Mouse (Mus musculus) heart, postnatal 14 days (tissue): Measurements from ENCODE around the gene Myrfl. TPM values are rescaled to one million over a fixed set of nuclear protein-coding genes. Genes with fewer than 3 reads are reported as not detected.

ENCODE experiments used
- DNase-seq, 2 experiments: peaks; one replicate each; pipeline ENCODE4 v3.0.0; 2021 to 2022
- intact Hi-C: fragments of 180-260 bp; cut with DNase I; formaldehyde crosslinking; loops from one replicate; pipeline ENCODE4 v1.15.1; 2025
- total RNA-seq, 2 experiments: library from RNA; stranded (reverse); gene quantifications; 2 replicates each; pipeline ENCODE4 v1.2.3; 2021

The Myrfl gene
- total RNA-seq, 2 experiments from 2014 or later: 0.72 to 0.76 TPM

DNA sequence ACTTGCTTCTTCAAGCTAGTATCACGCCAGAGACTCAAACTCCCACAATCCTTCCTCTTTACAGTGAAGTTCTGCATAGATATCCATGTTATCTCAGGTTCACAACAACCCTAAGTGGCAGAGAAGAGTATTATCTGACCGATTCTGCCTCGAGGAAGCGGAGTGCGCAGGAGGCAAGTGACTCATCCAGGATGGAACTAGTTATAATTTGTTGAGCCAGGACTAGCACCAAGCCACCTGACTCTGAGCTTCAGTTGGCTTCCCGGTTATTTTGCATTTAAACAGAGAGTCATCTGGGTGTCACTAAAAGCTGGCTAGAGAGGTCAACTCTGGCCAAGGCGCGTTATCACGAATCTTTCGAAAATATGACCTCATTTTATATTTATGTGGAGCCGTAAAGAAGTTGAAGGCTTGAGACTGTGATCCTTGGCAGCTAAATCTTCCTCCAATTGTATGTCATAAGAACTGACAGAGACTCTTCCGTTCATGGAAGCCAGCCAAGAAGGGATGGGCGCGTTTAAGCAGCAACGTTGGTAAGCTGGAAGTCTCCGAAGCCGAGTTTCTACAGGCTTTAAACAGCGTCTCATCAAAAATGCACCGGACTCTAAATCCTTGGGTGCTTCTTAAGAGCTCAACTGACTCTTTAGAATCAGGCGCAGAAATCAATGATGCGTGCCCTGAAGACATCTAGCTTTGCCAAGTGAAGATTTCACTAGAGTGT, 125.3 kb downstream of the Myrfl start:
- intact Hi-C loops: no loop called here
- peak; percentile 65 to 74 for DNase-seq

DNA sequence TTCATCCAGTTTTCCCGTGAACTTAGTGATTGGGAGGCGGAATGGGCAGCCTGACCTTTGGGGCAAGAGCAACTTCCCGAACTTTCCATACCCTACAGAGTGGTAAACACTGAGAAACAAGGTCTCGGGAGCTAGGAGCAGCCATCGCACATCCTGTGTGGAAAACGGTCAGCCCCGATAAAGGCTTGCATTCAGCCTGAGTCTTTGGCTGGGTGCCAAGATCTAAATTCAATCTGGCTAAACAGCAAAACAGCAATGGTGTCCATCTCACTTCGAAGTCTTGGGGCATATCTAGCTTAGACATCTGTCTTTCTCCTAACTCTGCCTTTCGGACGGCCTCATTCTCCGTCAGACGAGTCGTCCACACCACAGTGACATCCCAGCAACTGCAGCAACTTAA, 128.1 kb downstream of the Myrfl start:
- intact Hi-C loops: no loop called here
- peak; percentile 36 to 49 for DNase-seq

DNA sequence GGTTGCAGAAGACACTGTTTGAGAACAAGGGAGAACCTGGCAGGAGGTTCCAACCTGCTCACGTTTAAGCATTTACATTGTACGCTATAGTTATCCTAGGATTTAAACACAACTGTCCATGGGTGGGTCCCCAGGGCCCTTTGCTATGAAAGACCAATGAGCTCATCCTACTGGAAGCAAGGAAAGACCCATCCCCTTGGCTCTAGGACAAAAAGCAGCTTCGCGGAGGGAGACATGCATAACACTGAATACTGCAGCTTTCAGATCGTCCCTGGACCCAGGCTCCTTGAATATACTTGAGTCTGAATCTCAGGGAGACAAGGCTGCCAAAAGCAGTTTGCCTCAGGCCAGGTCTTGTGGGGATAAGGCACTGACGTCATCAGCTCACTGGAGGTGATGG, 130.2 kb downstream of the Myrfl start:
- DNase-seq: no peak
- intact Hi-C loops: no loop called here

DNA sequence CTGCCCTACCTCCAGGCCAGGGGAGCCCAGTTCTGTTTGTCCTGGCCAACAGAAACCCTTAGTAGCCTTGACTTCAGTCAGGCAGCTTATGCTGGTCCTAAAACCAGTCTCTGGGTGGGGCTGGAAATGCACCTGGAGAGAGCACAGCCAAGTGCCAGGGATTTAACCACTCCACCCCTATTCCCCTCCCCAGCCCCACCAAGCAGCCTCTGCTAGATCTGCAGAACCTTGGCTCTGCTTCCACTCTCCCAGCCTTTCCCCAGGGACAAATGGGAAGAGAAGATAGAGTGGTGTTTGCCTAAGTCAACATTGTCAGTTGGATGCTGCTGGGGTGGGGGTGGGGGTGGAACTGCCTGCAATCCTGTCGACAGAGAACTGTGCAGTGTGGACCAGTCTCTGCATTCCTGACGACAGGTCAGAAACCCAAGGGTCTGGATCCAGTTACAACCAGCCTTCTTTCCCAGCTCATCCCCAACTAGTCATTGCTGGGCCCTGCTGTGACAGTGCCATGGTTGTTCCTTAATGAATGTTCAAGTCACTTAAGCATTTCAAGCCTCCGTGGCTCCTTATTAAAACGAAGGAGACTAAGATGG, 135.1 kb downstream of the Myrfl start:
- intact Hi-C loops: no loop called here
- no peak for DNase-seq

DNA sequence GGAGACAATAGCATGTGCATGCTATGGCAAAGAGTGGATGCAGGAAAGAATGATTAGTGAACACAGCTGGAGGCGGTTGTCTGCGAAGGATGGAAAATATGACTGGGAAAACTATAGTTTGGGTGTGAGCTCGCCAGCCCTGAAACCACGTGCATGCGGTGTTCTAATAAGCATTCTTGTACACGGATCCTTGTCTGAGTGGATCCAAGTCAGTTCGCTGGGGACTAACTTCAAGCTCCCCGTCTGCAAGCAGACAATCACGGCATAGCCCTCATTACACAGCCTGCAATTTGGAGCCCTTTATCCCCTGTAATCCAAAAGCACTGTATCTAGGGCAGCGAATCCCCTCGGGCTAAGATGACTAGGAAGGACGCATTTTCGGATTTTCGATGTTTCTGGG, 136.2 kb downstream of the Myrfl start:
- intact Hi-C loops: no loop called here
- no peak for DNase-seq

DNA sequence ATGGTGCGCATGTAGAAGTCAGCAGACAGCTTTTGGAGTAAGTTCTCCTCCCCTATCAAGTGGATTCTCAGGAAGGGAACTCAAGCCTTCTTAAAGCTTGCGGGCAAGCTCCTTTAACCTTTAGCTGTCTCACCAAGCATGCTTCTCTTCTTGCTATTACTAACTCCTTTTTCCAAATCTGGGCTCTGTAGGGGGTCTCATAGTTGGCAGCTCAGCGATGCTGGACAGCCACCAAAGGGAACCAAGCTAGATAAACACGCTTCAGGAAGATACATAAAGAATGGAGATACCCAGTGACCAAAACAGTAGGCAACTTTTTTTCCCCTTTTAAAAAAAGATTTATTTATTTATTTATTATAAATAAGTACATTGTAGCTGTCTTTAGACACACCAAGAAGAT, 136.9 kb downstream of the Myrfl start:
- intact Hi-C loops: no loop called here
- DNase-seq: no peak

DNA sequence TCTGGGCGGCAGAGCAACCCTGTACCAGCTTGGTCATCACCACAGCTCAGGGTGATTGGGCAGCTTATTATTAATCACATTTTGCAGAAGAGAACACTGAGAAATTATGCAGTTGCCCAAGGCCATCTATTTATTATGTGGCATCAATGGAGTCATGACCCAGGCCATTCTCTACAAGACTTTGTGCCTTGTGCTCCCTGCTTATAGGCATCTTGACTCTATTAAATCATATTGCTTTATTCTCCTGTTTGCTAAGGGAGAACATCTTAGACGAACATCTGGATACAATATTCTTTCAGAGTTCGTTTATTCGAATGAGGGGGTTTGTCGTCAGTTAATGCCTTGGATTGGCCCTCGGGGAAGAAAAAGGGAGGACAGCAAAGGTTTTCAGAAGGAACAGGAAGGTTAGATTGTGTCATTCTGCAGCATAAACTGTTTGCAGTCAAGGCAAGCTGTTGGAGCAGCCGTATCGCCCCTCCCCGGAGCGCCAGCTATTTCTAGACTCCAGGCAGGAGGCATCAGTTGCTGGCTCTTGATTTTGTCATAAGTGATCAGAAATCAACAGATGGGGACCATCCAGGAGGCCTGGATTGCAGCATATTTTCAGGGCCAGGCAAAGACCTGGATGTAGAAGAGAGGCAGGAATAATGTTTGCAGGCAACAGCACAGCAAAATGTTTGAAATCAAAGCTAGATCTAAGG, 140.7 kb downstream of the Myrfl start:
- no peak for DNase-seq
- intact Hi-C loops: no loop called here

DNA sequence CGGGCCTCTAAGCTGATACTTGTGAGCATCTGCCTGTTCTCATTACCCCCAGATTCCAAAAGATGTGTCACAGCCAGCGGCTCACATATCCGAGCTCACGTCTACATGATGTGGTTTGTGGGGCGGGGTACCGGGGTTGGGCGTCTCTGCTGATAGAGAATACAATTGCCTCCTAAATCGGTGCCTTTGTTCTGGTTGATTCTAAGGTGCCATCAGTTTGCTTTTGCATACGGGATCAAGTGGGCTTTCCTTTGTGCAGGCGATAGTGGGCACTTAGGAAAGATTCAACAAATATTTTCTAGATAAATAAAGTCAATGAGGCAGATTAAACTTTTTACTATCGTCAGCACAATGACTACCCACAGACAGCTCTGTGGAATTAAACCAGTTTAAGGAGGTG, 141.8 kb downstream of the Myrfl start:
- intact Hi-C loops: loop anchor here (5.0 kb wide), 1 partner anchor 82 kb away; no protein-coding TSS in a partner anchor
- DNase-seq: no peak

DNA sequence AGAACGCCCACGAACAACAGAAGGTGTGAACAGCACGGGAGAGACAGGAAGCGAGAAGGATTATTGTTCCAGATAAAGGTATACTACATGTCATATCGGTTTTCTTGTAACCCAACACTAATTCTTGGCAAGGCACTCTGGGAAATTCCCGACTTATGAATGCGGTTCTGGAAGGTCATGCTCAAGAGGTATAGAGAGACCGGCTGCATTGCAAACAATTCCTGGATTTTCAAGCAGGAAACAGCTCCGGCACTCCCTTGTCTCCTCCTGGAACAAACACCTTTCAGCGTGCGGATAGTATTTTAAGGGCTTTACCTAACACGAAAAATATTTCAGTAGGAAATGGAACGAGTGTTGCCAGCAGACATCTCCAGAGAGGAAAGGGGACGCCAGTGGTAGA, 145.8 kb downstream of the Myrfl start:
- intact Hi-C loops: loop anchor here (1.0 to 5.0 kb wide), 3 partner anchors 24 to 86 kb away; no protein-coding TSS in a partner anchor

DNA sequence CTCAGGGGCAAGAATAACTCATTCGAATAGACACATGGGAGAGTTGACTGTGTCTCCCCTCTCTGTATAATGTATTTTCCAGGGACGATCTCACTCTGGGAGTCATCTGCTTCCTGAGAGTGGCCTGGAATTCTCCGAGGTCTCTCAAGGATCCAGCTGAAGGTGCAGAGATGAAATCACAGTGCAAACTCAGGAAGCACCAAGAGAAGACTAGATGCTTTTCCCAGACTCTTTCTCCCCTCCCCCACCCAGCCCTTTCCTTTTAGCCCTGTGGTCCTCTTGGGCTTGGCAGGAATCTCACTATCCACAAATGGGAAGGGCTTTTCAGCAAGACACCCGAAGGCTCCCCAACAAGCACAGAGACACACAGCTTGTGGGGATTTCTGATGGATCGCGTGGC, 146.7 kb downstream of the Myrfl start:
- intact Hi-C loops: loop anchor here (2.0 to 5.0 kb wide), 2 partner anchors 37 to 87 kb away; no protein-coding TSS in a partner anchor
- peak in 1 of 2 experiments; percentile 26 for DNase-seq

More for the DNA sequence above, 145.8 kb downstream of the Myrfl start:
- DNase-seq: peak in 1 of 2 experiments; percentile 40

DNA sequence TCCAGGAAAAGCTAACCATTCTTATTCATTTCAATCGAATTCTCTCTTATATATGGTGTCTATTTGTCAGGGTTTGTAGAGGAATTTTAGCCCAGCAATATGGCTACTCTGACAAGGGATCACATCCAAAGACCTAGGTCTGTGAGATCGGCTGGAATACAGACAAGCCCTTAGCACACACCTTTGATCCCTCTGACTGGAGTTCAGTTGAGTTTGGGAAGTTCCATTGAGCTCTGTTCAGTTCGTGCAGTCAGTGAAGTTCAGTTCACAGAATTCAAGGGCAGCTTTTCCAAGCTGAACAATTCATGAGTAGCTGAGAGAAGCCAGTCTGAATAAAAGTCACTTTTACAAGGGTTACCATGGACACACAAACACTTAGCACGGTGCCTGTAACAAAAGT, 148.0 kb downstream of the Myrfl start:
- DNase-seq: no peak
- intact Hi-C loops: no loop called here

DNA sequence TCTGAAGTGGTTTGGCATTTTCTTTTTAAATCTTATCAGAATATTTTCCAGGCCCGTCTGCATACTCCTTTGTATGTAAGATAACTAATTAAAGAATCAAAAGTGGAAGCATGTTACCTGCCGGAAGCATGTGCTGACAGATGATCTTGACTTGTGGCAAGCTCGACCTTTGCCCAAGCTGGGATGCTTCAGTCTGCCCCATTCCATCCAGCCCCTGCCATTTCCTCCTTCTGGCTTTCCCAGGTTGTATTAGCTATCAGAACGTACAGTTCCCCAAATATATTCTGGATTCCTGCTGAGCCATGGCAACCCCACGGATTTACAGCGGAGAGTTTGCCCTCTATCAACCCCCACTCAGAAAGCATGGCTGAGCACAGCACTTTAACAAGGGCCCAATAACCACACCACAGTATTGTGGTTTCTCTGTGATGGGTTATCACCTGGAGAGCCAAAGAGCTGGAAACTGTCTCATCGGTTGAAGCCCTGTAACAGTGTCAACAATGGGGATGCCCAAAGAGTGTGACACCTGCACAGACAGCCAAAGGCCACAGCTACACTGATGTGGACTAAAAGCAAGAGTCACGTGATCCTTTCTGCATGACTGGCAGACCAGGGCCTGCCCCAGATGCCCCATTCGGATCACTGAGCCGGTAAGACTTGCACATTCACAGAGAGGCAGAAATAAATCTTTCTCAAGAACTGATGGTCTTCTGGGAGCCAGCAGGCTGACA, 150.3 kb downstream of the Myrfl start:
- DNase-seq: no peak
- intact Hi-C loops: no loop called here

DNA sequence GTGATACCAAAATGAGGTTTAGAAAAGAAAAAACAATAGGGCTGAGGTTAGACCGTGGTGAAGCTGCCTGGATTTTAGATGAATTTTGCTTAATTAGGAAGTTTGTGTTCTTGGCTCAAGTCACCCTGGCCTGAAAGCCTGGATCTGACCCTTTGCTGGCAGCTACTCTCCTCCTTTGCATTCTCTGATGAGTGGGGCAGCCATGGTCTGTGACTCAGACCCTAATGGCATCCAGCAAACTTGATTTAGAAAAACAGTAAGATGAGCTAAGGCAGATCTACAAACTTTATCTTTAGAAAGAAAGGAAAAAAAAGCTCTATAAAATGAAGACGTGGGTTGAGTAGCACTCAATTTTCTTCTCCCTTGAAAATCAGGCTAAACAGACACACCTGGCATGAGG, 154.0 kb downstream of the Myrfl start:
- intact Hi-C loops: no loop called here
- no peak for DNase-seq

DNA sequence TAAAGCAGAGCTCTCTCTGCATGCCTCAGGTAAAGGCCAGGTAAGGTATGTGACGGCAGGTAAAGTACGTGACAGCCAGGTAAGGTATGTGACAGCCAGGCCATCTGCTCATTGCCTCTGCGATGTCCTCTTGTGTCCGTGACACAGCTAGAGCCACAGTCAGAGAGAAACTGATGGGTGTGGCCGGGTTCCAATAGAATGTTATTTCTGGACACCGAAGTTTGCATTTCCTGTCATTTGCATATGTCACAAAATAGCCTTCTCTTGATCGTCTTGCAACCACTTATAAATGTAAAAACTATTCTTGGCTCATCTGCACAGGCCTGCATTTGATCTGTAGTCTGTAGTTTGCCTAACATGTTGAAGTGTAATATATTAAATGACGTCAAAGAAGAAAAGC, 154.5 kb downstream of the Myrfl start:
- no peak for DNase-seq
- intact Hi-C loops: no loop called here

DNA sequence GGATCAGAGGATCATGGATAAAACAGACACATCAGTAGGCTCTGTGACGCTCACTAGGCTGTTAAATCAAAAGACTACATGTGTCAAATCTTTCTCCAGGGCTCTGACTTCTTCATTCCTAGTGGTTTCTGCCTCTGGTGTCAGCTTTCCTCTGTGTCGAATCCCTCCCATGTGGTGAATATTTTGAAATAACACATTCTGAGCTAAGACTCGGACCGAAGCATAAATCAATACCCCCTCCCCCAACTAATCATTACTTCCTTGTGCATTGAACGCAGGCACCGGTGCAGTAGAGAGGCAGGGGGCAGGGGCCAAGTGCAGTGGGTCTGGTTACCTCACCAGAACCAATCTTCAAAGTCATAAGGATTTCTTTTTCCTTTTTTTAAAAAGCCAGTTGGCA, 155.4 kb downstream of the Myrfl start:
- no peak for DNase-seq
- intact Hi-C loops: no loop called here

DNA sequence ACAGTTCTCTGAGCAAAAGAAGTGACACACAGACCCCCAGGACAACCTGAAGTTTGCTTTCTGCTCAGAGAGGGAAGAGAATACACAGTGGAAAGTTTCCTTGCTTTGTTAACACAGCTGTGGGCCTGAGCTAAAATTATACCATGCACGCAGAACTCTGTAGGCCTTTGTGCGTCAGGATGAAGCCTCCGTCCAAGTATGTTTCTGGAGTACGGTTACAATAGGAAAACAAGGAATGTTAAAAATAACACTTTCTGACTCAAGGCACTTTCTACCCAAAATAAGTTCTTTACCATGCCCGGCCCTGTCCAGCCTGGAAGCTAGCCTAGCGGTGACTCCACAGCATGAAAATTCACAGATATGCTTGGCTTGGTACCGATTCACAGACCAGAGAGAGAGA, 156.6 kb downstream of the Myrfl start:
- intact Hi-C loops: no loop called here
- no peak for DNase-seq

DNA sequence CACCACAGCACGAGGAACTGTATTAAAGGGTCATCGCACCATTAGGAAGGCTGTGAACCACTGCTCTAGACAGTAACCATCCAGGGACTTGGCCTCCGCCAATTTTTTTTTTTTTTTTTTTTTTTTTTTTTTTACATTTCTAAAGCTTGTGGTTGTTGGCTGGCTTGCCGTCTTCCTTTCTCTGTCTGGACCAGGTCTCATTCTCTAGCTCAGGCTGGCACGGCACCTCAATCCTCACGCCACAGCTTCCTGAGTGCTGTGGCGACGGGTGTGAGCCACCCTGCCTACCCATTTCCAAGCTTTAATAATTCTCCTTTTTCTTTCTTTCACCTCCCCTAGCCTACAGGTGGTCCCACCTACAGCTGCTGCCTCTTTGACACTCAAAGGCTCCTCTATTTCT, 158.2 kb downstream of the Myrfl start:
- no peak for DNase-seq
- intact Hi-C loops: no loop called here

DNA sequence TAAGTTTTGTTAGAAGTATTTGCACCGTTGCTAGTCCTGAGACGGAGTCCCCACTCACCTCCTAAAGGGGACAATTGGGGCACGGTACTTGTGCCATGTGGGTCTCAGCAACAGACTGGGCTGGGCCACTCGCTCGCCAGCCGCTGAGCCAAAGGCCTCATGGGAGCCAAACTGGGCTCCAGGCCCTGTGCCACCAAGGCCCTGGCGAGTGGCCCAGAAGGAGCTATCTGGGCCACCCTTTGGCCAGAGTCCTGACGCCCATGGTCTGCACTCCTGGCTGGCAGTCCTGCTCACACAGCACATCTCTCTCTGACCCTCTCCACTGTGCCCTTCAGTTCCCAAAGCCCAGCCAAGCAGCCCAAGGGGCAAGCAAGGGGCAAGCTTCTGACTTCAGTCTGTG, 161.1 kb downstream of the Myrfl start:
- peak; percentile 60 to 73 for DNase-seq
- intact Hi-C loops: no loop called here

DNA sequence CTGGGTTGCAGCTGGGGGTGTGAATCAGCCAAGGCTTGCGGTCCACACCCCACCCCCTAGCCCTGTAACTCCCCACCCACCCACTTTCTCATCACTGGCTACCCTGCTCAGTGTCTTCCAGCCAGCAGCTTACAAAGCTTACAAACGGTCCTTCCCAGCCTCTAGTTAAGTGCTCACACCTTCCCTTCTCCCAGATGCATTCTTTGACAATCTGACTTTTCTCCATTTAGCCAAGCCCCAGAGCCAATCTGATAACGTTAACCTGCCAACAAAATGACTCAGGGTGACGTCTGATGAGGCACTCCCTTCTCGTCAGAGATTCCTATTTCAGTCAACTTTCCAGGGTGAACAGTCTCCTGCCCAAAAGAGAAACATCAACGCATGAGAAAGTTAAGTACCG, 163.1 kb downstream of the Myrfl start:
- DNase-seq: peak in 1 of 2 experiments; percentile 12
- intact Hi-C loops: no loop called here

DNA sequence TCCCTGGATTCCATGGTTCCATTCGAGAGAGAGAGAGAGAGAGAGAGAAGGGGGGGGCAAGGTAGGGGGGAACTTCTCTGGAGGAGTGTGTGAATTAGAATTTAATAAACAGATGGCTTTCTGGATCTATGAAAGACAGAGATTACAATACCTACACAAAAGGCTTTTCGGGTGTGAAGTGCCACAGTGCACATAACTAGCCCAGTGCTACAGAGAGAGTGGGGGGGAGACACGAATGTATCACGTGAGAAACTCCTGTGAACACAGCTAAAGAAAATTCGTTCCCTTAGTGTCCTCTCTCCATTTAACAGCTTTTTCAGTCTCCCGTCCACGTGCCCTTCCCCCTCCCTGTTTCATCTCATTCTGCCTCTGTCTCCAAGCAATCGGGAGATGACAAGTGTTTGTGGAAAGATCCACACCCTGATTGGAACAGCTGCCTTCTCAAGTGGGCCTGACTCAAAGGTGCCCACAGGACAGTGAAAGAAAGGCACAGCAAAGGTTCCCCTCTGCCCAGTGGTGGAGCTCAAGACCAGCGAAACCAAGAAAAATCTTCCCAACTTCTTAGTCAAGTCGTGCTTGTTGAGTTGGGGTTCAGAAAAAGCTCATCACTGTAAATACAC, 166.6 kb downstream of the Myrfl start:
- intact Hi-C loops: no loop called here

DNA sequence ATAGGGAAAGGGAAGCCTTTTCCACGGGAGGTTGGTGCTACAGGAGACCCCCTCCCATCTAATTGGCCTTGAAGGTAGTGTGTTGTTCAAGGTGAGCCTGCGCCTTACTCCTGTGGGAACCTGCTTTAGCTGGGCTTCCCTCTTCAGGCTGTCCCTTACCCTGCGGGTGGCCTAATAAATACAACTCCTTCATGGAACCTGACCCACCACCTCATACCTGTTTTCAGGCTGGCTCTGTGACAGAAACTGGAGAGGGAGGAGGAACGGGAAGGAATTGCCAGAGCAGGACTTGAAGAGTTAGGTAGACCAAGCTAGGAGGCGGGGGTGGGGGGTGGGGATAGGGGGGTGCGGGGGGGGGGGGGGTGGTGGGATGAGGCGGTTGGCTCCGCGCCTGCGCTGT, 167.9 kb downstream of the Myrfl start:
- intact Hi-C loops: no loop called here
- no peak for DNase-seq

More for the DNA sequence above, 166.6 kb downstream of the Myrfl start:
- DNase-seq: no peak
